8 mouse cellular contexts compared by ENCODE assay signal in the genomic region with DNA sequence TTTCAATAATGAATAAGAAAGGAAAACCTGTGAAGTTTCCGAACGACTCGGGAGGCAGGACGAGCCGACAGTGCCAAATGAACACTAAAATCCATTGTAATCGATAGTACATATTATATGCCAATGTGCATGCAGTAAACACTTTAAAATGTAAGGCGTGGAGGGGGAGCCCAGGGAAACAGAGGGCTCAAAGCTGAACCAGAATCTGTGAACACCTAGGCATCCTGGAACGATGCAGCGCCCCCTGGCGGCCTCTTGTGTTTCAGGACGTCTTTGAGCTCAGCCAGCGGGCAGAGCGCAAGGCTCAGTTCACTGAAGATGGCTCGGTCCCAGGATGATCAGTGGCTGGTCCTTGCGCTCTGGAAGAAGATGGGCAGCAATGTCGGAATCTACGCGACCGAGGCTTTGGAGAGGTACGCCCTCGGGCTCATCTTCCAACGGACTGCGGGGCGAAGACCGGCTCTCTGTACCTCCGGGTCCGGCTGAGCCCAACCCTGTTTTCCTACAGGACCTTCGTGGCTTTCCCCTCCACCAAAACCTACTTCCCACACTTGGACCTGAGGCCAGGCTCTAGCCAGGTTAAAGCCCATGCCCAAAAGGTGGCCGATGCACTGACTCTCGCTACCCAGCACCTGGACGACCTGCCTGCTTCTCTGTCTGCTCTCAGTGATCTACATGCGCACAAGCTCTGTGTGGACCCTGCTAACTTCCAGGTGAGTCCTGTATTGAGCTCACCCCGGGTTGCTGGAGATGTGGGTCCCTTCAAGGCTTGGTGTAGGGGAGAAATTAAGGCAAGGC. TPM values are rescaled to one million over a fixed set of nuclear protein-coding genes. Genes with fewer than 3 reads are reported as not detected.
DNase-seq lines count a peak whose midpoint lies in the region; ATAC-seq lines count a peak whose summit lies in the region.
"Not testable (repeated sequence)": the region's sequence is repeated elsewhere in the genome, so short reads cannot be mapped to it uniquely, and the experiment has no call there.

A gene (plus strand): TSS at position 271 of the 798 bp plus-strand sequence.

- DNase-seq in CD8-positive naive resting alpha-beta T cell, adult 2 months (ENCODE audit: low read depth in 2 of 2, low spot score in 2 of 2), result peak; percentile 61 to 63
- DNase-seq in forebrain, embryonic 14.5 days (ENCODE audit: low spot score), result peak; percentile 71
- DNase-seq in heart, postnatal 10 days, result peak; percentile 77 to 85
- peak; percentile 87 to 90 for DNase-seq in kidney, postnatal 4 days
- DNase-seq in neural tube, embryonic 11.5 days (ENCODE audit: low spot score), result peak; percentile 72

- peak; percentile 82 for ATAC-seq in cerebellum, adult (ENCODE audit: insufficient number of reproducible peaks, low FRiP score, low TSS enrichment)
- peak; percentile 81 for ATAC-seq in forebrain, embryonic 14.5 days
- ATAC-seq in liver, embryonic 15.5 days (ENCODE audit: insufficient read depth), result not testable (repeated sequence)
- ATAC-seq in neural tube, embryonic 11.5 days (ENCODE audit: insufficient read depth, low FRiP score, low TSS enrichment), result peak; percentile 48; the same call in 1 of the 2 replicates
- peak; percentile 41; the same call in 1 of the 2 replicates for ATAC-seq in stomach, embryonic 16.5 days (ENCODE audit: insufficient read depth, low FRiP score)

- H3K4me3 ChIP-seq in forebrain, embryonic 14.5 days (ENCODE audit: low read depth, low read length); neural tube, embryonic 11.5 days (ENCODE audit: low read depth, low read length): not testable (repeated sequence)
- peak within 1 kb of the TSS; percentile 64 for H3K4me3 ChIP-seq in liver, embryonic 15.5 days (replicated peaks)
- peak within 1 kb of the TSS; percentile 30 for H3K4me3 ChIP-seq in stomach, embryonic 16.5 days (replicated peaks; ENCODE audit: low read length)

- WGBS in forebrain, embryonic 14.5 days, result 21% methylated on average over 30 of the region's 33 CpGs
- 12% methylated on average over 31 of the region's 33 CpGs for WGBS in liver, embryonic 15.5 days (ENCODE audit: insufficient replicate concordance)
- 20% methylated on average over 30 of the region's 33 CpGs for WGBS in neural tube, embryonic 11.5 days
- WGBS in stomach, embryonic 16.5 days, result 18% methylated on average over 30 of the region's 33 CpGs

- peak within 1 kb of the TSS; percentile 51; the same call in 1 of the 2 replicates for H3K9ac ChIP-seq in forebrain, embryonic 14.5 days (ENCODE audit: low read length)
- H3K9ac ChIP-seq in liver, embryonic 15.5 days, result peak within 1 kb of the TSS; percentile 79
- H3K9ac ChIP-seq in neural tube, embryonic 11.5 days (ENCODE audit: low read length); stomach, embryonic 16.5 days (ENCODE audit: low read length): not testable (repeated sequence)

- peak within 1 kb of the TSS; percentile 47 for H3K4me2 ChIP-seq in forebrain, embryonic 14.5 days (ENCODE audit: low read length)
- peak within 1 kb of the TSS; percentile 70 for H3K4me2 ChIP-seq in liver, embryonic 15.5 days
- H3K4me2 ChIP-seq in neural tube, embryonic 11.5 days (ENCODE audit: low read depth), result peak within 1 kb of the TSS; percentile 25
- peak within 1 kb of the TSS; percentile 50 for H3K4me2 ChIP-seq in stomach, embryonic 16.5 days (ENCODE audit: low read depth, low read length)

- H3K36me3 ChIP-seq in forebrain, embryonic 14.5 days (ENCODE audit: control insufficient read depth, insufficient read depth, low read length); neural tube, embryonic 11.5 days (ENCODE audit: control insufficient read depth, insufficient read depth, low read length); stomach, embryonic 16.5 days (ENCODE audit: control insufficient read depth, insufficient read depth, low read length): not testable (repeated sequence)
- peaks cover 31% of the 10 kb centered on the region for H3K36me3 ChIP-seq in liver, embryonic 15.5 days (replicated peaks)

- H3K4me1 ChIP-seq in forebrain, embryonic 14.5 days (ENCODE audit: control insufficient read depth, insufficient read depth, low read length); neural tube, embryonic 11.5 days (ENCODE audit: control insufficient read depth, insufficient read depth, low read length); stomach, embryonic 16.5 days (ENCODE audit: control insufficient read depth, insufficient read depth, low read length): not testable (repeated sequence)
- H3K4me1 ChIP-seq in liver, embryonic 15.5 days (replicated peaks), result peaks cover 45% of the 10 kb centered on the region

- not testable (repeated sequence) for H3K27ac ChIP-seq in forebrain, embryonic 14.5 days (ENCODE audit: low read depth, low read length); neural tube, embryonic 11.5 days (ENCODE audit: low read depth, low read length); stomach, embryonic 16.5 days (ENCODE audit: low read length)
- H3K27ac ChIP-seq in liver, embryonic 15.5 days (replicated peaks), result peak within 1 kb of the TSS; percentile 98

- intact Hi-C loops in heart, postnatal 10 days (cut with DNase I), result loop anchor here (2.0 to 5.0 kb wide), 2 partner anchors 45 to 104 kb away; no protein-coding TSS in a partner anchor

- not testable (repeated sequence) for H3K9me3 ChIP-seq in forebrain, embryonic 14.5 days (replicated peaks; ENCODE audit: control insufficient read depth, low read length); liver, embryonic 15.5 days (replicated peaks); neural tube, embryonic 11.5 days (ENCODE audit: control insufficient read depth, low read length); stomach, embryonic 16.5 days (replicated peaks; ENCODE audit: control insufficient read depth, low read length)

- H3K27me3 ChIP-seq in forebrain, embryonic 14.5 days (replicated peaks; ENCODE audit: control insufficient read depth, insufficient read depth, low read length); liver, embryonic 15.5 days; neural tube, embryonic 11.5 days (ENCODE audit: control insufficient read depth, insufficient read depth, low read length); stomach, embryonic 16.5 days (ENCODE audit: control insufficient read depth, insufficient read depth, low read length): not testable (repeated sequence)

RNA-seq across cellular contexts. Expression of the gene that starts here (rescaled TPM):
- polyA plus RNA-seq in forebrain, embryonic 14.5 days (2014; fragmentation: Nextera tagmentation; extraction: Ambion mirVana), result 1.1 and 1.6 TPM in 2 replicates
- total RNA-seq in heart, postnatal 10 days (2021), result 1 to 10 TPM in 1 of 2 experiments, not detected in 1; 1.0 TPM
- 139 and 151 TPM in 2 replicates for polyA plus RNA-seq in liver, embryonic 15.5 days (2015; fragmentation: Nextera tagmentation; extraction: Ambion mirVana)
- 4.4 and 4.5 TPM in 2 replicates for polyA plus RNA-seq in neural tube, embryonic 11.5 days (2014; fragmentation: Nextera tagmentation; extraction: Ambion mirVana)
- 3.3 and 5.5 TPM in 2 replicates for polyA plus RNA-seq in stomach, embryonic 16.5 days (2015; fragmentation: Nextera tagmentation; extraction: Ambion mirVana)

Comparison
In these comparisons a context has a peak if more than half of its experiments do, and no peak if none do; other contexts are left out.
1. RNA of the gene that starts here (polyA plus RNA-seq): 139 to 151 TPM in liver, embryonic 15.5 days; 3.3 to 5.5 TPM in stomach, embryonic 16.5 days, 4.4 to 4.5 TPM in neural tube, embryonic 11.5 days and 1.1 to 1.6 TPM in forebrain, embryonic 14.5 days; every median in the first group is over 10 times any median in the second.
2. Peak in every context shown above with its lines, with median percentiles within 50 percentile points of each other: DNase-seq and H3K4me2 ChIP-seq.